Mouse (Mus musculus) hindbrain, embryonic 13.5 days (tissue): ENCODE results near the gene Ube2s. TPM values are rescaled to one million over a fixed set of nuclear protein-coding genes. Genes with fewer than 3 reads are reported as not detected.

Experiments used
- ATAC-seq: fragments of 200-750 bp; cut with Nextera tagmentation; 2 replicates; pipeline ENCODE4 v1.8.0; 2017; ENCODE audit warnings: moderate TSS enrichment; ENCODE audit not compliant: low FRiP score
- H3K27ac ChIP-seq: fragments of 300-500 bp; sonication (generic); 2 replicates; pipeline ENCODE4 v1.5.1; 2015; ENCODE audit warnings: inconsistent platforms, mild to moderate bottlenecking, moderate library complexity
- H3K27me3 ChIP-seq: fragments of 300-500 bp; sonication (generic); 2 replicates; pipeline ENCODE4 v1.6.1; 2015; ENCODE audit warnings: mild to moderate bottlenecking, inconsistent platforms
- H3K36me3 ChIP-seq: fragments of 300-500 bp; sonication (generic); 2 replicates; pipeline ENCODE4 v1.6.1; 2015; ENCODE audit warnings: mild to moderate bottlenecking, inconsistent platforms
- H3K4me1 ChIP-seq: fragments of 300-500 bp; sonication (generic); replicated peaks from 2 replicates; pipeline ENCODE4 v1.6.1; 2015; ENCODE audit warnings: inconsistent platforms
- H3K4me2 ChIP-seq: fragments of 300-500 bp; sonication (generic); 2 replicates; pipeline ENCODE4 v1.6.1; 2015; ENCODE audit warnings: inconsistent platforms, mild to moderate bottlenecking, moderate library complexity
- H3K4me3 ChIP-seq: fragments of 300-500 bp; sonication (generic); 2 replicates; pipeline ENCODE4 v1.5.1; 2015; ENCODE audit warnings: mild to moderate bottlenecking, inconsistent platforms
- H3K9ac ChIP-seq: fragments of 300-500 bp; sonication (generic); 2 replicates; pipeline ENCODE4 v1.6.1; 2015; ENCODE audit warnings: mild to moderate bottlenecking, inconsistent platforms
- H3K9me3 ChIP-seq: fragments of 300-500 bp; sonication (generic); 2 replicates; pipeline ENCODE4 v1.6.1; 2016; ENCODE audit warnings: inconsistent platforms
- WGBS: fragments of 180-500 bp; shearing (Covaris S2); methylation state at CpG from one replicate; pipeline ENCODE4 v1.1.7; 2015; 5-methylcytosine and 5-hydroxymethylcytosine counted together
- polyA plus RNA-seq: library from polyadenylated mRNA; unstranded; fragments of >200 nt; fragmentation: Nextera tagmentation; extraction: Ambion mirVana; gene quantifications from 2 replicates; pipeline ENCODE4 v1.2.1, GENCODE M21; 2015

Ube2s gene
- polyA plus RNA-seq, 1 experiment from 2014 or later = 252 TPM

GRCm38 (mm10) chr7:4788499-4789435 is 23.6 kb downstream of the Ube2s start:
- Histone ChIP-seq H3K27ac (peak overlapping the region; percentile 55), H3K27me3 (peaks cover 35% of the 10 kb centered on the region), H3K9me3 (no peaks in the 10 kb centered on the region), H3K4me2 (peak overlapping the region; percentile 84), H3K36me3 (no peaks in the 10 kb centered on the region), H3K4me3 (peak overlapping the region; percentile 56), H3K9ac (peak overlapping the region; percentile 86), H3K4me1 (peaks cover 18% of the 10 kb centered on the region)
- peak; percentile 36 for ATAC-seq
- WGBS = 2% methylated on average over 63 of the region's 64 CpGs

GRCm38 (mm10) chr7:4783667-4784268 is 28.6 kb downstream of the Ube2s start:
- Histone ChIP-seq H3K9me3 (no peaks in the 10 kb centered on the region), H3K4me1 (peaks cover 6% of the 10 kb centered on the region), H3K4me3 (no peak overlapping the region), H3K9ac (no peak overlapping the region), H3K27ac (no peak overlapping the region), H3K36me3 (no peaks in the 10 kb centered on the region), H3K27me3 (peaks cover 64% of the 10 kb centered on the region), H3K4me2 (no peak overlapping the region)
- no peak for ATAC-seq
- 88% methylated on average over 14 of the region's 14 CpGs for WGBS

GRCm38 (mm10) chr7:4782759-4783158 is 29.6 kb downstream of the Ube2s start, which contains the start of the genes Il11 and Tmem190:
Il11 (minus strand) TSS chr7:4782859.
Tmem190 (plus strand) TSS chr7:4782937.
- peaks cover 1% of the 10 kb centered on the region; the same call in 1 of the 2 replicates for H3K4me1 ChIP-seq
- peaks cover 68% of the 10 kb centered on the region for H3K27me3 ChIP-seq
- no peak within 1 kb of the TSS for H3K9ac ChIP-seq
- ATAC-seq = no peak
- no peaks in the 10 kb centered on the region for H3K9me3 ChIP-seq
- no peak within 1 kb of the TSS for H3K4me3 ChIP-seq
- no peak within 1 kb of the TSS for H3K4me2 ChIP-seq
- H3K36me3 ChIP-seq = no peaks in the 10 kb centered on the region
- no peak within 1 kb of the TSS for H3K27ac ChIP-seq
- WGBS = 76% methylated on average over 2 of the region's 2 CpGs

- H3K27me3 ChIP-seq = peaks cover 68% of the 10 kb centered on the region
- H3K9me3 ChIP-seq = no peaks in the 10 kb centered on the region
- no peak overlapping the region for H3K4me2 ChIP-seq
- H3K36me3 ChIP-seq = no peaks in the 10 kb centered on the region
- ATAC-seq = no peak
- no peak overlapping the region for H3K4me3 ChIP-seq
- 54% methylated on average over 3 of the region's 3 CpGs for WGBS
- H3K9ac ChIP-seq = no peak overlapping the region
- peaks cover 8% of the 10 kb centered on the region for H3K4me1 ChIP-seq
- H3K27ac ChIP-seq = no peak overlapping the region
Measured at GRCm38 (mm10) chr7:4782130-4782529, 30.3 kb downstream of the Ube2s start.

- Histone ChIP-seq H3K9me3 (no peaks in the 10 kb centered on the region), H3K27ac (no peak overlapping the region), H3K9ac (no peak overlapping the region), H3K4me1 (peaks cover 12% of the 10 kb centered on the region), H3K36me3 (no peaks in the 10 kb centered on the region), H3K27me3 (peaks cover 84% of the 10 kb centered on the region), H3K4me2 (no peak overlapping the region), H3K4me3 (no peak overlapping the region)
- no peak for ATAC-seq
- 47% methylated on average over 5 of the region's 5 CpGs for WGBS
Measured at GRCm38 (mm10) chr7:4779921-4780320, 32.5 kb downstream of the Ube2s start.

GRCm38 (mm10) chr7:4777851-4778637 is 34.3 kb downstream of the Ube2s start:
- Histone ChIP-seq H3K4me2 (peak overlapping the region; percentile 52; the same call in 1 of the 2 replicates), H3K27me3 (peaks cover 91% of the 10 kb centered on the region), H3K9ac (peak overlapping the region; percentile 65; the same call in 1 of the 2 replicates), H3K4me1 (peaks cover 12% of the 10 kb centered on the region), H3K4me3 (no peak overlapping the region), H3K9me3 (no peaks in the 10 kb centered on the region), H3K36me3 (no peaks in the 10 kb centered on the region), H3K27ac (no peak overlapping the region)
- 4% methylated on average over 11 of the region's 20 CpGs for WGBS
- no peak for ATAC-seq

- H3K36me3 ChIP-seq = no peaks in the 10 kb centered on the region
- peaks cover 12% of the 10 kb centered on the region for H3K4me1 ChIP-seq
- peak; percentile 75 for ATAC-seq
- H3K27me3 ChIP-seq = peaks cover 85% of the 10 kb centered on the region
- no peak overlapping the region for H3K27ac ChIP-seq
- H3K4me3 ChIP-seq = peak overlapping the region; percentile 37
- peak overlapping the region; percentile 52 for H3K4me2 ChIP-seq
- no peaks in the 10 kb centered on the region for H3K9me3 ChIP-seq
- H3K9ac ChIP-seq = peak overlapping the region; percentile 65
- under 1% methylated on average over 31 of the region's 56 CpGs for WGBS
Measured at GRCm38 (mm10) chr7:4776861-4777830, 35.2 kb downstream of the Ube2s start.

GRCm38 (mm10) chr7:4776131-4776530 is 36.3 kb downstream of the Ube2s start:
- ATAC-seq = no peak
- Histone ChIP-seq H3K36me3 (no peaks in the 10 kb centered on the region), H3K27me3 (peaks cover 75% of the 10 kb centered on the region), H3K9ac (no peak overlapping the region), H3K4me1 (peaks cover 12% of the 10 kb centered on the region), H3K4me2 (no peak overlapping the region), H3K27ac (no peak overlapping the region), H3K4me3 (no peak overlapping the region), H3K9me3 (no peaks in the 10 kb centered on the region)
- WGBS = 55% methylated on average over 10 of the region's 10 CpGs

GRCm38 (mm10) chr7:4771202-4771601 is 41.2 kb downstream of the Ube2s start, which contains the start of gene Fam71e2:
Fam71e2 (minus strand) TSS chr7:4771302.
- H3K4me1 ChIP-seq = no peaks in the 10 kb centered on the region
- 88% methylated on average over 3 of the region's 5 CpGs for WGBS

GRCm38 (mm10) chr7:4764946-4765710 is 47.3 kb downstream of the Ube2s start:
- no peak for ATAC-seq
- Histone ChIP-seq H3K9me3 (no peaks in the 10 kb centered on the region), H3K4me2 (no peak overlapping the region), H3K27me3 (no peaks in the 10 kb centered on the region), H3K36me3 (no peaks in the 10 kb centered on the region), H3K4me1 (peaks cover 5% of the 10 kb centered on the region), H3K27ac (no peak overlapping the region), H3K4me3 (no peak overlapping the region), H3K9ac (no peak overlapping the region)
- 27% methylated on average over 4 of the region's 4 CpGs for WGBS

More at GRCm38 (mm10) chr7:4771202-4771601, 41.2 kb downstream of the Ube2s start, which contains the start of gene Fam71e2:
- H3K9me3 ChIP-seq = no peaks in the 10 kb centered on the region
- no peak for ATAC-seq
- H3K4me3 ChIP-seq = no peak within 1 kb of the TSS
- H3K9ac ChIP-seq = no peak within 1 kb of the TSS
- no peak within 1 kb of the TSS for H3K27ac ChIP-seq
- no peak within 1 kb of the TSS for H3K4me2 ChIP-seq
- peaks cover 26% of the 10 kb centered on the region for H3K27me3 ChIP-seq
- H3K36me3 ChIP-seq = no peaks in the 10 kb centered on the region
